22 mouse cellular contexts compared by ENCODE assay signal in genomic region chr7:105472607-105473006, GRCm38 (mm10). TPM values are rescaled to one million over a fixed set of nuclear protein-coding genes. Genes with fewer than 3 reads are reported as not detected.
DNase-seq lines count a peak whose midpoint lies in the region; ATAC-seq and TF ChIP-seq lines count a peak whose summit lies in the region.
"Had no signal": no experiment of that assay in that cellular context is flagged by ENCODE, and none has a peak within 500 bp of the region (broad histone marks: within the 10 kb centered on the region; RNA-seq: fewer than 3 reads in every experiment).

No protein-coding gene starts in this region.

- POLR2A ChIA-PET in Patski (lab: Charles Lee) = no interaction called here

- no peak overlapping the region for H3K4me3 ChIP-seq in heart, embryonic 10.5 days
- H3K4me3 ChIP-seq: hindbrain, embryonic 13.5 days; limb, embryonic 13.5 days; liver, embryonic 13.5 days; midbrain, embryonic 10.5 days; neural tube, embryonic 13.5 days had no signal

- DNase-seq in heart, adult 11 months = peak; percentile 11
- no peak for DNase-seq in heart, embryonic 10.5 days (ENCODE audit: low spot score)
- DNase-seq in layer of hippocampus, adult 18-20 months (ENCODE audit: low spot score in 2 of 2) = peak; percentile 7 to 42
- no peak for DNase-seq in layer of hippocampus, adult 9-10 months (ENCODE audit: low spot score)
- DNase-seq in 3T3-L1 (ENCODE audit: low read depth, low spot score) (peak; percentile 40), Patski (ENCODE audit: low read depth, low spot score) (no peak), MN1 (ENCODE audit: low spot score) (no peak)
- DNase-seq: adrenal gland, postnatal 36 days; cerebellum, adult 9-11 months; embryo, embryonic 11 days; gastrocnemius, postnatal 14 days; liver, embryonic 13.5 days; right cerebral cortex, adult 18-20 months; thymus, postnatal 25 days had no signal

- CTCF ChIA-PET in Patski (lab: Charles Lee) = no interaction called here

- peak; percentile 11 for TF ChIP-seq CTCF in Patski (IDR thresholded peaks at IDR 0.05)

- H3K27ac ChIP-seq in heart, embryonic 10.5 days = no peak overlapping the region
- H3K27ac ChIP-seq: hindbrain, embryonic 13.5 days; limb, embryonic 13.5 days; liver, embryonic 13.5 days; macrophage; midbrain, embryonic 10.5 days; neural tube, embryonic 13.5 days had no signal

- 51% methylated on average over 1 of the region's 1 CpGs for WGBS in heart, embryonic 10.5 days

- no peaks in the 10 kb centered on the region for H3K36me3 ChIP-seq in heart, embryonic 10.5 days
- H3K36me3 ChIP-seq: hindbrain, embryonic 13.5 days; limb, embryonic 13.5 days; liver, embryonic 13.5 days; midbrain, embryonic 10.5 days; neural tube, embryonic 13.5 days had no signal

- H3K4me1 ChIP-seq in heart, embryonic 10.5 days = peaks cover 6% of the 10 kb centered on the region; the same call in 1 of the 2 replicates
- H3K4me1 ChIP-seq: limb, embryonic 13.5 days; liver, embryonic 13.5 days; midbrain, embryonic 10.5 days had no signal

- no peaks in the 10 kb centered on the region for H3K9me3 ChIP-seq in heart, embryonic 10.5 days
- H3K9me3 ChIP-seq: hindbrain, embryonic 13.5 days; limb, embryonic 13.5 days; liver, embryonic 13.5 days; midbrain, embryonic 10.5 days; neural tube, embryonic 13.5 days had no signal

- in situ Hi-C loops in Patski (cut with MboI; ENCODE audit: low pct_unique_long_range_greater_than_20kb) = loop anchor here (5.0 kb wide), 1 partner anchor 50 kb away; no protein-coding TSS in a partner anchor

- H3K27me3 ChIP-seq in heart, embryonic 10.5 days (ENCODE audit: insufficient read depth, poor library complexity, severe bottlenecking) = no peaks in the 10 kb centered on the region
- no peaks in the 10 kb centered on the region for H3K27me3 ChIP-seq in Patski
- H3K27me3 ChIP-seq: hindbrain, embryonic 13.5 days; limb, embryonic 13.5 days; liver, embryonic 13.5 days; neural tube, embryonic 13.5 days had no signal

- ATAC-seq in Patski = no peak
- ATAC-seq: activated CD4-positive, CD25-positive, alpha-beta regulatory T cell, adult 4 months had no signal

RNA-seq across cellular contexts. Expression of gene Cavin3, which starts 9.5 kb away (rescaled TPM):
- polyA plus RNA-seq in heart, embryonic 10.5 days (2016; fragmentation: Nextera tagmentation; extraction: Ambion mirVana) = 67.0 and 74.0 TPM in 2 replicates
- total RNA-seq in layer of hippocampus, adult 18-20 months (2021) = 10 to 100 TPM; 14.3 to 15.9 TPM
- 7.6 TPM for polyA plus RNA-seq in Patski (2021)
- polyA plus RNA-seq: activated CD4-positive, CD25-positive, alpha-beta regulatory T cell, adult 4 months; macrophage had no signal

RNA-seq across cellular contexts. Expression of gene Cckbr, which starts 47.1 kb away (rescaled TPM):
- 0.09 and 0.31 TPM in 2 replicates for polyA plus RNA-seq in heart, embryonic 10.5 days (2016; fragmentation: Nextera tagmentation; extraction: Ambion mirVana)
- 1 to 10 TPM; 5.4 to 9.2 TPM for total RNA-seq in layer of hippocampus, adult 18-20 months (2021)
- not detected for polyA plus RNA-seq in Patski (2021)
- total RNA-seq: adrenal gland, postnatal 36 days; gastrocnemius, postnatal 14 days; heart, adult 8-10 months had no signal
- polyA plus RNA-seq: activated CD4-positive, CD25-positive, alpha-beta regulatory T cell, adult 4 months; heart, embryonic 16.5 days; liver, embryonic 13.5 days; macrophage had no signal

Comparison
In these comparisons a context has a peak if more than half of its experiments do, and no peak if none do; other contexts are left out.
1. DNase-seq: peak in heart, adult 11 months (single experiment), layer of hippocampus, adult 18-20 months (2 of 2) and 3T3-L1 (single experiment); none in heart, embryonic 10.5 days (single experiment), layer of hippocampus, adult 9-10 months (single experiment), Patski (single experiment) and MN1 (single experiment).